Mouse (Mus musculus) kidney, embryonic 14.5 days (tissue): Measurements from ENCODE around the gene Anks1b. TPM values are rescaled to one million over a fixed set of nuclear protein-coding genes. Genes with fewer than 3 reads are reported as not detected.

ENCODE experiments used
- ATAC-seq: fragments of 200-750 bp; cut with Nextera tagmentation; 2 replicates; pipeline ENCODE4 v1.8.0; 2017; ENCODE audit warnings: moderate number of reproducible peaks, mild to moderate bottlenecking, moderate TSS enrichment, moderate library complexity; ENCODE audit not compliant: low FRiP score, low TSS enrichment
- H3K27ac ChIP-seq: fragments of 300-500 bp; sonication (generic); 2 replicates; pipeline ENCODE4 v1.5.1; 2014; ENCODE audit warnings: low read depth, mild to moderate bottlenecking, low read length, moderate library complexity, mixed read lengths
- H3K27me3 ChIP-seq: fragments of 300-500 bp; sonication (generic); 2 replicates; pipeline ENCODE4 v1.6.1; 2014; ENCODE audit warnings: mild to moderate bottlenecking, low read length; ENCODE audit not compliant: control insufficient read depth, insufficient read depth
- H3K36me3 ChIP-seq: fragments of 300-500 bp; sonication (generic); 2 replicates; pipeline ENCODE4 v1.6.1; 2014; ENCODE audit warnings: low read length, mixed read lengths; ENCODE audit not compliant: control insufficient read depth, insufficient read depth
- H3K4me1 ChIP-seq: fragments of 300-500 bp; sonication (generic); 2 replicates; pipeline ENCODE4 v1.6.1; 2014; ENCODE audit warnings: low read length, mixed read lengths; ENCODE audit not compliant: control insufficient read depth, insufficient read depth
- H3K4me2 ChIP-seq: fragments of 300-500 bp; sonication (generic); replicated peaks from 2 replicates; pipeline ENCODE4 v1.6.1; 2014; ENCODE audit warnings: low read depth, mild to moderate bottlenecking, low read length
- H3K4me3 ChIP-seq: fragments of 300-500 bp; sonication (generic); 2 replicates; pipeline ENCODE4 v1.5.1; 2014; ENCODE audit warnings: mild to moderate bottlenecking, low read length
- H3K9ac ChIP-seq: fragments of 300-500 bp; sonication (generic); 2 replicates; pipeline ENCODE4 v1.6.1; 2014; ENCODE audit warnings: low read depth, mild to moderate bottlenecking, low read length, moderate library complexity
- H3K9me3 ChIP-seq: fragments of 300-500 bp; sonication (generic); 2 replicates; pipeline ENCODE4 v1.6.1; 2016; ENCODE audit warnings: low read length; ENCODE audit not compliant: control insufficient read depth
- WGBS: fragments of 180-500 bp; shearing (Covaris S2); extraction: QIAGEN DNeasy Blood & Tissue Kit; methylation state at CpG from one replicate; pipeline ENCODE4 v1.1.7; 2014; 5-methylcytosine and 5-hydroxymethylcytosine counted together
- polyA plus RNA-seq: library from polyadenylated mRNA; unstranded; fragments of >200 nt; fragmentation: Nextera tagmentation; extraction: Ambion mirVana; gene quantifications from 2 replicates; pipeline ENCODE4 v1.2.1, GENCODE M21; 2014

The Anks1b gene
- polyA plus RNA-seq, 1 experiment from 2014 or later, result 4.4 TPM

- Histone ChIP-seq H3K4me3 (no peak overlapping the region), H3K9me3 (no peaks in the 10 kb centered on the region), H3K27me3 (no peaks in the 10 kb centered on the region), H3K27ac (no peak overlapping the region), H3K9ac (no peak overlapping the region), H3K4me1 (no peaks in the 10 kb centered on the region), H3K4me2 (no peak overlapping the region), H3K36me3 (no peaks in the 10 kb centered on the region)
- 69% methylated on average over 1 of the region's 1 CpGs for WGBS
- ATAC-seq, result no peak
Measured at GRCm38 (mm10) chr10:90357169-90357907, 484.0 kb downstream of the Anks1b start.

GRCm38 (mm10) chr10:90369015-90369414 lies 495.7 kb downstream of the Anks1b start:
- H3K4me3 ChIP-seq, result no peak overlapping the region
- H3K9ac ChIP-seq, result no peak overlapping the region
- no peak for ATAC-seq
- H3K36me3 ChIP-seq, result no peaks in the 10 kb centered on the region
- no peak overlapping the region for H3K27ac ChIP-seq
- no peak overlapping the region for H3K4me2 ChIP-seq
- no peaks in the 10 kb centered on the region for H3K4me1 ChIP-seq
- H3K27me3 ChIP-seq, result no peaks in the 10 kb centered on the region
- H3K9me3 ChIP-seq, result no peaks in the 10 kb centered on the region
- 67% methylated on average over 7 of the region's 7 CpGs for WGBS

GRCm38 (mm10) chr10:90370751-90371150 lies 497.4 kb downstream of the Anks1b start:
- Histone ChIP-seq H3K36me3 (no peaks in the 10 kb centered on the region), H3K27ac (no peak overlapping the region), H3K4me1 (no peaks in the 10 kb centered on the region), H3K9me3 (no peaks in the 10 kb centered on the region), H3K4me2 (no peak overlapping the region), H3K9ac (no peak overlapping the region), H3K27me3 (no peaks in the 10 kb centered on the region), H3K4me3 (no peak overlapping the region)
- ATAC-seq, result no peak
- 97% methylated on average over 3 of the region's 3 CpGs for WGBS

GRCm38 (mm10) chr10:90373469-90373868 lies 500.2 kb downstream of the Anks1b start:
- no peak overlapping the region for H3K4me3 ChIP-seq
- no peak overlapping the region for H3K27ac ChIP-seq
- H3K9ac ChIP-seq, result no peak overlapping the region
- no peaks in the 10 kb centered on the region for H3K9me3 ChIP-seq
- no peaks in the 10 kb centered on the region for H3K4me1 ChIP-seq
- WGBS, result 20% methylated on average over 4 of the region's 4 CpGs
- H3K27me3 ChIP-seq, result no peaks in the 10 kb centered on the region
- 0 out of 2 replicates have a peak, but pooled peaks have one; percentile 64 for ATAC-seq
- H3K4me2 ChIP-seq, result no peak overlapping the region
- H3K36me3 ChIP-seq, result no peaks in the 10 kb centered on the region

- ATAC-seq, result no peak
- Histone ChIP-seq H3K4me1 (no peaks in the 10 kb centered on the region), H3K4me2 (no peak overlapping the region), H3K27me3 (no peaks in the 10 kb centered on the region), H3K9me3 (no peaks in the 10 kb centered on the region), H3K9ac (no peak overlapping the region), H3K36me3 (no peaks in the 10 kb centered on the region), H3K27ac (no peak overlapping the region), H3K4me3 (no peak overlapping the region)
- WGBS, result 50% methylated on average over 1 of the region's 1 CpGs
Measured at GRCm38 (mm10) chr10:90376605-90377004, 503.3 kb downstream of the Anks1b start.

GRCm38 (mm10) chr10:90380062-90380461 lies 506.8 kb downstream of the Anks1b start:
- no peak for ATAC-seq
- H3K27me3 ChIP-seq, result no peaks in the 10 kb centered on the region
- 74% methylated on average over 1 of the region's 1 CpGs for WGBS
- no peak overlapping the region for H3K4me2 ChIP-seq
- no peak overlapping the region for H3K4me3 ChIP-seq
- no peaks in the 10 kb centered on the region for H3K4me1 ChIP-seq
- no peaks in the 10 kb centered on the region for H3K36me3 ChIP-seq
- H3K9me3 ChIP-seq, result no peaks in the 10 kb centered on the region
- no peak overlapping the region for H3K27ac ChIP-seq
- H3K9ac ChIP-seq, result no peak overlapping the region

GRCm38 (mm10) chr10:90380704-90381339 lies 507.5 kb downstream of the Anks1b start:
- 68% methylated on average over 8 of the region's 8 CpGs for WGBS
- ATAC-seq, result no peak
- Histone ChIP-seq H3K9ac (no peak overlapping the region), H3K36me3 (no peaks in the 10 kb centered on the region), H3K27ac (no peak overlapping the region), H3K9me3 (no peaks in the 10 kb centered on the region), H3K27me3 (no peaks in the 10 kb centered on the region), H3K4me2 (no peak overlapping the region), H3K4me1 (no peaks in the 10 kb centered on the region), H3K4me3 (no peak overlapping the region)

GRCm38 (mm10) chr10:90400382-90400781 lies 527.1 kb downstream of the Anks1b start:
- no peaks in the 10 kb centered on the region for H3K4me1 ChIP-seq
- H3K9ac ChIP-seq, result no peak overlapping the region
- H3K36me3 ChIP-seq, result no peaks in the 10 kb centered on the region
- no peak overlapping the region for H3K4me2 ChIP-seq
- no peaks in the 10 kb centered on the region for H3K9me3 ChIP-seq
- H3K4me3 ChIP-seq, result no peak overlapping the region
- no peak overlapping the region for H3K27ac ChIP-seq
- no peaks in the 10 kb centered on the region for H3K27me3 ChIP-seq
- no peak for ATAC-seq
- 95% methylated on average over 4 of the region's 4 CpGs for WGBS

- H3K27ac ChIP-seq, result no peak overlapping the region
- whole genome bisulfite sequencing, result 82% methylated on average over 2 of the region's 2 CpGs
- no peaks in the 10 kb centered on the region for H3K4me1 ChIP-seq
- H3K4me2 ChIP-seq, result no peak overlapping the region
- H3K36me3 ChIP-seq, result no peaks in the 10 kb centered on the region
- H3K27me3 ChIP-seq, result no peaks in the 10 kb centered on the region
- no peak overlapping the region for H3K4me3 ChIP-seq
- no peak overlapping the region for H3K9ac ChIP-seq
- no peaks in the 10 kb centered on the region for H3K9me3 ChIP-seq
- ATAC-seq, result no peak
Measured at GRCm38 (mm10) chr10:90408484-90408883, 535.2 kb downstream of the Anks1b start.
